Mouse (Mus musculus) urinary bladder, postnatal 14 days (tissue): ENCODE data around the gene Acox2.

Experiments used
- DNase-seq: peaks from one replicate; pipeline ENCODE4 v3.0.0; 2021; ENCODE audit warnings: low spot score

Acox2 gene

DNA sequence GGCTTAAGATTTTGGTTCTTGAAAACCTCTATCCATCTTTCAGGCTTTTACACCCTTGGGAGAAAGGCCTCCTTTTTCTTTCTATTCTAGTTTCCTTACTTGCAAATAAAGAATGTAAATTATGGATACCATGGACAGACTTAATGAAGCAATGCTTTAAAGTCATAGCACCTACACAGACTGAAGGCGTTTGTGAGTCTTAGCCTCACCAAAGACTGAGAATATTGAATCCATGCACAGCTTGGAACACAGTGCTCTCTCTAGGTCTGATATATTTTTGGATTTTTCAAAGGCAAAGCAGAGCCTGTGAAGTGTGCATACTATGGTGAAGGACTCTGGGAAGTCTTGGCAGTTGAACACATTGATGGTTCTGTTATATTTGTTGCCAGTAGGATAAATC lies 9.9 kb downstream of the Acox2 start:
- DNase-seq, result no peak

DNA sequence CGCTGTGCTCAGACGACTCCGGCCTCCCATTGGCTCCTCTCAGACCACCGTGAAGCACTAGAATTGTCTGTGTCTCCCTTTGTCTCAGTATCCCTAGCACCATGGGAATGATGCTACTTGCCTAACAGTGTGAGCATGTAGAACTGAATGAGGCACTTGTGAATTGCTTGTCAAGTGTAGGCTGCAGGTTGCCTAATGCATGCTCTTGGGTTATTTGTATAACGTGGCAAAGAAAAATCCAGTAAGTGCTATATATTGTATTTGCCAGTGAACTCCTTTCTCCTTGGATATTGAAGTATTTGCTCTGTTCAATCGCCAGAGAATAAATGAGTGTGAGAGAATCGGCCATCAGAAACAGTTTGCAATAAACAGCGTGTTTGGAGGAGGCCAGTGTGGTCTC lies 12.3 kb downstream of the Acox2 start:
- DNase-seq, result no peak

DNA sequence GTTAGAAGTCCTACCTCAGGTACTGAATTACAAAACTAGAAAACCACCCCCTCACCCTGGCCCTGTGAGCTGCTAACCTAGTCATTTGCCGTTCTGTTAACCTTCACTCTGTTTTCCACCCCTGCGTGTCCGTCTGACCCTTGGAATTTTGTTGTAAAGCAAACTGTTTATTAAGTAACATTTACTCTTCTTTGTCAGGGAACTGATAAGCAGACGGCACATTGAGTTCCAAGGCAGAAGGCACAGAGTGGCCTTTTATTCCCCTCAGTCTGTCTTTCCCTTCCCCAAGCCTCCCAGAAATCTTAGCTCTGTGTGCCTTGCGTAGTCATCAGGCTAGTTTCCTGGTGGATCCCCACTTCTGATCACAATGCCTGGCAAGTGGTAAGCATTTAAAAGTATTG lies 14.9 kb downstream of the Acox2 start:
- DNase-seq, result no peak

DNA sequence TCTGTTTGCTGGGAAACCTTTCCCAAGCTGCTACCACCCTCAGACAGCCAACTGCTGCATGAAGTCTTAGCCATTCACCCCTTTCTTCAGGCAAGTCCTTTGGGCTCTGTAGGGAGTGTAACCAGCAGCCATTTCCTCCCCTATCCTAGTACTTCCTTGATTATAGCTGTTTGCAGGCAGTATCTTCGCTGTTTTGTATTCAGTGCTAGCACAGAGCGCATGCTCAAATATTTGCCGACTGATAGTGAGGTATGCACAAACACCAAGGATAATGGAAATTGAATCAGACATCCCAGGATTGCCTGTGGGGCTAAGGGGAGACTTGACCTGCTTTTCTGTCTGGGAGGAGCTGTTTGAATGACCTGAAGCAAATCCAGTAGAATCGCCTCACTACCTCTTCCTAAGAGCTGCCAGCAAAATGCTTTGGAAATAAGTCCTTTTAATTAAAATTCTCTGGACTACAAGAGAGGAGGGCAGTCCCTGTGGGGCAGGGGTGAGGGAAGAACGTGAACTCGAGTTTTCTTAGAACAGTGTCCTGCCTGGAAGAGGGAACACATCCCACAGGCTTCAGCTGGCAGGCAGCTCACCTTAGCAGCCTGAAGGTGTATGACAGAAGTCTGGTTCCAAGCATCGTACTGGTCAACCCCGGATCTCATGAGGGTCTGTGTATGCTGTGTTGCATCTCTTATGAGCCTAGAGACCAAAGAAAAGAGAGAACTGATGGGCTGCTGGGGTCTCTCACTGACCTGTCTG lies 15.8 kb downstream of the Acox2 start:
- DNase-seq, result no peak

DNA sequence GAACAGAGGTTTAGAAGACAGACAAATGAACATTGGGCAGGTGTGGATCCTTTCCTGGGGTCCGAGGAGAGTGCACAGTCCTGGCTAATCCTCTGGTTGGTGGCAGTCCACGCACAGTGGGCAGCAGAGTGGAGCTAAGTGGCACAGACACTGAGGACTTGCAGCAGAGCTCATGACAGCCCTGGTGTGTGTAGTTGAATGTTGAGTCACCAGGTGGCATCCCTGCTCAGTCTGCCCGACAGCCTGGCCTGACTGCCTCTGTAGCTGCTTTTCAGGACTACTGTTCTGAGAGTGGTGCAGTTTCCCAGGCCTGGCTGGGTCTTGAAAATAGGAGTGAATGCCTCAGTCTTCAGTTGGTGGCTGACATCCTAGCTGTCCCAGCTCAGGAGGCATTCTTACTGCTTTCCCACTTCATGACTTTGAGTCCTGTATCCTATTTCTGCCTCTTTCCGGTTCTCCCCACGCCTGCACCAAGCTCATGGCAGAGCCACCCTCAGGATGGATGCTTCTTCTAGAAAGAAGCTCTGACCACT lies 16.7 kb downstream of the Acox2 start:
- no peak for DNase-seq

DNA sequence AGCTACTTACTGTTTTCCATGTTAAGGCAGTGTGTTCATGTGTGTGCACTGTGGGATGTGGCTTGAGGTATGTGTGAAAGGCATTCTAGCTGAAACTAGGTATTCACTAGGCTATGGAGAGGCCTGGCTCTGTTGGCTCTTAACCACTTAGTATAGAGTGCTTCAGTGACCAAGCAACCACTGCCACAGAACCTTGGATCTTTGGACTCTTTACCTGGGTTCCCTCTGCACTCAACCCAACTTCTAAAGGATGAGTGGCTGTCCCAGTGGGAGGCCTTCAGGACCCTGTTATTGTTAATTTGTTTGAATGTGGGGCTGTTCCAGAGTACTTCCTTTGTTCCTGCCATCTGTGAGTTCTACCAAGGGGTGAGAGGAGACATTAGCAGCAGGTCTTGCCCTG lies 17.3 kb downstream of the Acox2 start:
- DNase-seq, result no peak

DNA sequence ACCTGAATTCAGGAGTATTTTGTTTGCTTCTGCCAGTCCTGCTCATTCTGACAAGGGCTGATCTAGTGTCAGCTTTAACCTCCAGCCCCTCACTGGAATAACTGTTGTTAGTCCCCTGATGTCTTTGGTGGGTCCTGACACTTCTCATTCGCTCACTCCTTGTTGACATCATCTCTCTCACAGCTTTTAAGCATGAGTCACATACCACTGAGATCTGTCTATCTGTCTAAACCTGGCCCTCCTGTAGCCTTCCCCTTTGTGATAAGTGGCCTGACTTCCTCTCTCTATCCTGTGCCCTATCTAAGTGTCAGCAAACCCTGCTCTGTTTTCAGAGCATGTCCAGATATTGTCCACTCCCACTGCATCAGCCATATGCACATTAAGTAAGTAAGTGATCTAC lies 25.9 kb downstream of the Acox2 start:
- DNase-seq, result no peak

DNA sequence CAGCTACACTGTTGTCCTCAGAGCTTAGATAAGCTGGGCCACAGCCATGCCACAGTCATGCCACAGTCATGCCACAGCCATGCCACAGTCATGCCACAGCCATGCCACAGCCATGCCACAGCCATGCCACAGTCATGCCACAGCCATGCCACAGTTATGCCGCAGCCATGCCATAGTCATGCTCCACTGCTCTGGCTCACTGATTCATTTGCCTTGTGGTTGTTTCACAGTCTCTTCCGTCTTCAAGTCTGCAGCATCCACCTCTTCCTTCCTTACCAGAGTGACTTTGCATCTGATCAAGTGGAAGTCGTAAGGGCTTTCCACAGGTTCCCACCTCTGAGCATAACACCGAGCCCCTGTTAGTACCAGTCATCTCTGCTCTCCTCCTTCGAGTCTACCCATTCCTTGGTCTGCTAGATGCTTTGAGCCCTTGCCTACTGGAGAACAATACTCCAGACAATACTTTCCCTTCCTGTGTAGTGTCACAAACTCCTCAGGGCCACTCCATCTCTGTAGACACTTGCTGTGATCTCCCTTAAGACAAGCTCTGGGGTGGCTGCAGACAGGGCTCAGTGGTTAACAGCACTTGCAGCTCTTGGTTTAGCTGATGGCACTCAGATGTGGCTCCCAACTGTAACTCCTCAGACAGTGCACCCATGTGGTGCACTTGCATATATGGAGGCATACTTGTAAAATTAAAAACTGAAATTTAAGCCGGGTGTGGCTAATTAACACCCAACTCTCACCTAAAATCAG lies 26.8 kb downstream of the Acox2 start:
- no peak for DNase-seq

DNA sequence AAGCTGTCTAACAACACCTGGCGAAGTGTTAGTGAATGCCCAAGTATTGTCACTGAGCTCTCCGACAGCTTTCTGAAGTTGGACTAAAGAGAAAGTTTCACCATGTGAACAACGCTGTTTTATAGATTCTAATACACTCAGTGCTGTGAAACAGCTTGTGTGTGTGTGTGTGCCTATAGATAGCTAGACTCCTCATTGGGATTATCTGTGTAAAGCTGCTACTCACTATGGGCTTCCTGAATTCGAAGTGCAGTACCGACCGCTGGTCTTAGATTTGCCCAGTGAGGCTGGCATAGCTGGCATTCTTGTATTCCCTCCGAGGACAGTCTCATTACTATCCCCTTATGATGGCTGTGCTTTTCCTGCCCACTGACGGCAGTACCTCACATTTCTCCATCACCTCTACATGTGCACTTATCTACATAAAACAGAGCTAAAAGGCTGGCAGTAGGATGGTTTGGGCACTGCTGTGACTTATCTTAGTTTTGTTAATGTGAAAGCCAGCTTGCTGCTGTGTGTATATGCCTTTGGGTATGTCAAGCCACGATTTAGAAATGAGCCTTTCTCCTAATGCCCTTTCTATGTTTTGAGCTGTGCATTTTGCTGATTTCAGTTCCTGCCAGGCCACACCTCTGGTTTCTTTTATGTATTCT lies 29.7 kb downstream of the Acox2 start:
- DNase-seq, result no peak

DNA sequence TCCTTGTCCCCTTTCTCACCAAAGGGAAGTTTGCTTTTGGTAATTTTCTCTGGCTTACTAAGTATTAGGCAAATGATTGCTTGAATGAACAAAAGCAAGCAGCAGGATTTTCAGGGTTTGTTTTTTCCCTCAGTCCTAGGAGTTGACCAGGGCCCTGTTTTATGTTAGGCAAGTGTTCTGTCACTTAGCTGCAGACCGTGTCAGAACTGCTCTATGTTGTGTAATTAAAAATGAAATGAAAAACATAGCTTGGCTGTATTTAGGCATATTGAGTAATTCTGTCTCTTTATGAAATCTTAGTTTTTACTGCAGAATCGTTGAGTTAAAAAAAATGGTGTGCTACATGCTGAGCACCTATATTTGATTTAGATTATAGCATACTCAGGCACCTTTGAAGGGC lies 34.3 kb downstream of the Acox2 start:
- no peak for DNase-seq

DNA sequence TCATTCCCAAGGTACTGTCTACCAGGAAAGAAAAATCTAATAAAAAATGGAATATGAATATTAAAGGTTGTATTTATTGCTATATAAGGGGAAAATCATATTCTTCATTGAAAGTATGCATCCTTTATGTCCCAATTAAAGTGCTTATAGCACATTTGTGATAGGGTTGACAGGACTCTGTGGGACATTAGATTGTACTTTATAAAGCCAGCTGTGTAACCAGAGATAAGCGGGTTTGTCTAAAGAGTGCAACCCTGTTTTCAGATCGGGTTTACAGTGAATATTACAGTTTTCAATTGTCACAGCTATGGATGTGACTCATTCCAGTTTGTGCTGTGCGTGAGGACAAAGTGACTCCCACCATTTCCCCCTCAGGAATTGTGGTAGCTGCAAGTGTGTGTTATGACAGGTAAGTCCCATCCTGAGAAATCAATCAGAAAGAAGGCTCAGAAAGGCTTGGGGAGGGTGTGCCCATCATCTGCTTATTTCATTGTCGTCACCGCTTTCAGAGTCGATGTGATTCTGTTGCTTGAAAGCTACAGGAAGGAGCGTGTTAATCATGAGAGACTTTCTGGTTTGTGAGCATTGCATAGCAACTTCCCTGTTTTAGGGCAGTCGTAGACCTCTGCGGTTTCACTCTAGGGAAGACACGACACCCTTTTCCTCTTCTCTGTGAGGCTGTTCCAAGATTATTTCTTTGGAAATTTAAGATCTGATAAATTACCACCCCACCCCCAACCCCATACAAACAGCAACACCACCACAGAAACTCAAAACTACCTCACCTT lies 35.5 kb downstream of the Acox2 start:
- DNase-seq, result no peak

DNA sequence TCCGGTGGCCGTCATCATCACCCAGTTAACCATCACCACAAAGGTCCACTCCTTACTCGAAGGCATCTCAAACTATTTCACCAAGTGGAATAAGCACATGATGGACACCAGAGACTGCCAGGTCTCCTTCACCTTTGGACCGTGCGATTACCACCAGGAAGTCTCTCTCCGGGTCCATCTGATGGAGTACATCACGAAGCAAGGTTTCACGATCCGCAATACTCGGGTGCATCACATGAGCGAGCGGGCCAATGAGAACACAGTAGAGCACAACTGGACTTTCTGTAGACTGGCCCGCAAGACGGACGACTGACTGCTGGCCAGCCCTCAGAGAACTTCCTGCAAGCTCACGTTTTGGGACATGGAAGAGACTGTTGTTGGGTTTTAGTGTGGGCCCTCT lies 36.6 kb downstream of the Acox2 start:
- no peak for DNase-seq

DNA sequence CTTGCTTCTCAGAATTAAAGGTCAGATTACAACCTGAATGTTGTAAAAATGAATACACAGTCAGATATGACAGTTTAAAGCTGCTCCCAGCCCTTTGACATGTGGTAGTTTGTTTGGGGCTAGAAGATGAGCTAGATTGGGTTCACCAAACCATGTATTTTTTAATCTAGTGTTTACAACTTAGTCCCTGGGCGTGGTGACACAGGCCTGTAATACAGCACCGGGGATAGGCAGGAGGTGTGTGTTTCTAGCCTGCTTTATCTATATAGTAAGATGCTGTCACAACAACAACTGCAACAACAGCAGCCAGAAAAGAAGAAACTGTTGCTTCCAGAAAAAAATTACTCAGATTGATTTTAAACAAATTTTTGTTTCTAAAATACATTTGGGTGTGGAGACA lies 38.2 kb downstream of the Acox2 start:
- DNase-seq, result no peak

DNA sequence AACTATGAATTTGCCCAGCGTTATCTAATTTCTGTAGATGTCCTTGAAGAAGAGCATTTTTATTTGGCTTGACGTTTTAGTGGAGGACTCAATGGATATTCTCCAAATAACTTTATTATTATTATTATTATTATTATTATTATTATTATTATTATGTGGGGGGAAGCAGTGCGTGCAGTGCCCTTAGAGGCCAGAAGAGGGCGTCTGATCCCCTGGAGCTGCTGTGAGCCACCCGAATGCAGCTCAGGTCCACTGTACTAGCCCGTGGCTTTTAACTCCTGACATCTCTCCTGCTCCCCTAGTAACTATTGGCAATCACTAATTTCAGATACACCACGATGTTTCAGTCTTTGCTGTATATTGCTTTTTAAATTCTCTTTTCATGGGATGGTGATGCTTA lies 38.8 kb downstream of the Acox2 start:
- DNase-seq, result no peak

DNA sequence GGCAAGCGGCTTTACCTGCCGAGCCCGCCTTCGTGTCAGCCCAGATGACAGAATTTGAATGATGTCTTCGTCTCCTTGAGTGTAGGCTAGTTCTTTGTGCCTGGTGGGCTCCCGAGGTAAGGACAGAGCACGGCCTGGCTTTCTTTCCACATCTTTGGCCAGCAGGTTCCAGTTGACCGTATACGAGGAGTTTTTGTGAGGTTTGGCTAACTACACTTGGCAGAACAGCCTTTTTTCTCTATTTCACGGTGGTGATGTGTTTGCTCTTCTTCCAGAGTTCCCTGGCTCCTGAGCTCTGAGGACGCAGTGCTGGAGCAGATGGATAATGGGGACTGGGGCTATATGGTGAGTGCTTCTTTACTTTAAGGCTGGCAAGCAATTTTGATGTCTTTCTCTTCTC lies 39.3 kb downstream of the Acox2 start:
- no peak for DNase-seq

DNA sequence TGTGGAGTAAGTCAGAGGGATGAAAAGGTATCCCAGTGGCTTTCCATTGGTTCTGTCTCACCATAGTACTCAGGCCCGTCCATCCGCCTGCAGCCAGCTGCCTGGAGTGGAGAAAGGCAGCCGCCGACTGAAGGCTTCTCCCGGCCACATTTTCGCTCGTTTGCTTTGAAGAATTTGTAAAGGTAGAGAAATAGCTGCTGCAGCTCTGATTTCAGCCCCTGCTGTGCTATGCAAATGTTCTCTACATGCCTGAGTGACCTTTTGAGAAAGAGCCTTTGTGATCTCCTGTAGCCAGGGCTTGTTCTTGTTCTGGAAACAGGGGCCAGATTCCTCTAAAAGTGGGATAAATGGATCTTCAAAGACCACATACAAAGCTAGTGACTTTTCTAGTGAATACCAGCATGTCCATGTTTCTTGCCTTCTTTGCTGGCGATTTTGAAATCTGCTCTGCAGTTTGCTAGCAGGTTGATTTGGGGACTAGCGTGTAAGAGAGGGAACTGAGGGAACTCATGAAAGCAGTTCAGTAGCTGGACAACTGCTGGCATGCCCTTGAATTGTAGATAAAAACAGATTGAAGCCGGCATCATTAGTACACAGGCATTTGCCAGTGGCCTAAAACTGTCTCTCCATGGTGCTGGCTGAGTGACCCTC lies 40.3 kb downstream of the Acox2 start:
- no peak for DNase-seq

DNA sequence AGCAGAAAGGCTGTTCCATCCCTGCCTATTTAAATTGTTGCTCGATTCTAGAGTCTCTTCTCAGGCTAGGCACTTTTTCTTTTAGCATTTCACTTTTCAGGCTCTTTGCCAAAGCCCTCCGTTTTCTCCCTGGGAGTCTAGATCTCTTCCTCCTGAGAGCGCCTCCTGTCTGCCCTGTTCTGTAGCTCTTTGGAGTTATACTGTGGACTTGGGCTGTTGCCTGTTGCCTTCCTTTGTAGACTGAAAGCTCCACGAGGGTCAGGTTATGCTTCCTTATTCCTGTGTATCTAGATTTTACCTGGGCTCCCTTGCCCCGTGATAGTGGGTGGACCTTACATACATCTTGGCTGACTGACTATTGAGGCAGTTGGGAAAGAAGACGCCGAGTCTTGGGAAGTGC lies 40.9 kb downstream of the Acox2 start:
- no peak for DNase-seq

DNA sequence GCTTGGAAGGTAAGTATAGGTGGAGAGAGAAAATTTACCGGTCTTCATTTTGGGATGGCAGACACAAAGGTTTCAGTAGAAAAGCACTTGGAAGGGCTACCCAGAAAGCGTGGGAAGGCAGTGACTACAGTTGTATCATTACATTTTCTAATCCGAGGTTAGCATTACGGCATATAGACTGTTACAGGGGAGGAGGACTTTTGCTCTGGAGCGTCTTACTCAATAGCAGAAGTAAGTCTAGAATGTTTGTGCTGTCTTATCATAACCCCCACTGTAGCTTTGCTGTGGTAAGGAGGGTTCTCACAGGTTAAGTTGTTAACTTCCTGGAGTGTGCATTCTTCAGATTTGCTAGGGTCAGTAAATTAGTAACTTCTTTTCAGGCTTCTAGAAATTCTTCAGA lies 43.1 kb downstream of the Acox2 start:
- no peak for DNase-seq

DNA sequence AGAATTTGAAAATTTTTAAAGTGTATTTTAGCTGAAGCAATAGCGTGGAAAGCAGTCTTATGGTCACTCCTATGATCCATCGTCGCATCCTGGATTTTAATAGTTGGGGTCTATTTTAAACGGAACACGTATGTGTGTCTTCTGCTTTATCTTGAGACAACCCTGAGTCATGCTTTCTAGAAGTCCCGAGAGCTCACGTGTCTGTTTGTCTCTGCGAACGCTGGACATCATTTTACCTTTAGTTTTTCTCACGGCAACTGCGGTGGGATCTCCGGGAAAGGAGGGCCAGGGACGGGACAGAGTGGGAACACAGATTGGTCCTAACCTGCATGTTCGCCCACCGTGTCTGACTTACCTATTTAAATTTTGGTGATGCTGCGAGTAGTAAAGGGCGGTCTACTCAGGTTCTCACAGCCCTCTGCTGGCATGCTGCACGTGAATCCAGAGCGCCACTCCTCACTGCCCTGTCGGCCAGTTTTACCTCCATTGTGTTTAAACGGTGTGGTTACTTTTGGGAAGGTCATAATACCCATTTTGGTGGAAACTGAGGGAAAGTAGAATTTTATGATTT lies 43.9 kb downstream of the Acox2 start:
- no peak for DNase-seq

DNA sequence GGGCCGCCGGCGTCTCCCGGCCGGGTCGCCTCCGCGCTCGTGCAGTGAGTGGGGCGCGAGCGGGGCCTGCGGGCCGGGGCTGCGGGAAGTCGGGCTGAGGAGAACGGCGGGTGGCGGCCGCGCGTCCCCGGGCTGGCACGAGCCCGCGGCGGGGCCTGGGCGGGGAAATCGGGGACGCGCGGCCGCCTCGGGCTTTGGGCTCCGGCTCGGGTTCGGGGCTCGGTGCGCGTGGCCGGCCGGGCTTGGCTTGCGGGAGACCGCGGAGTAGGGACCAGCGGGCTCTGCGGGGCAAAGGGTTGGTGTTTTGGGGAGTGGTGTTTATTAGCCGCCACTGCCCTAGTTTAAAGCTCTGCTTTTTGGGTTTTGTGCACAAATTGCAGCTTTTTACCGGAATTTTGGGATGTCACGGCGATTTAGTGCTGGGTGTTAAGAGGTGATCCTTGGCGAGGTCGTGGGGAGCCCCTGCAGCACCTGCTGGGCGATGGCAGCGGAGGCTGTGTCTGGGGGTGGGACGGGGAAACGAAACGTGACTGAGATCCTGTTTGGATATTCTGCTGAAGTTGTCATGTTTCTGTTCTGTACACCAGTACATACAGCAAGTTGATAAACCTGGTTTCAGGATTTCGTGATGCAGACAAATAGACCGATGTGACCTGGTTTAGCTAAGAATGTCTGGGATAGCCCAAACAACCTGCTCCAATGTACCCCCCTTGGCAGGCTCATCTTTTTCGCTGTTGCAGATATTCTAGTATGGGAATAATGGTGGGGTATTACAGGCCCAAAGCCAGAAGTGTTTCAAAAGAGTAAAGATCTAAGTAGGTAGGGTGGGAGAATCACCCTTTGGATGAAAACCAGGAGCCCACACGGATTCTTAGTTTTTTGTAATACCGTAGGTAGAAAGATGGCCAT lies 44.6 kb downstream of the Acox2 start:
- peak; percentile 80 for DNase-seq
